Mouse (Mus musculus) lung, adult 2 months (tissue): ENCODE results near the gene Bcas3.

Source experiments
- CTCF ChIP-seq: fragments of 200-500 bp; IDR thresholded peaks from 2 replicates; pipeline ENCODE4 v1.5.1; 2011; ENCODE audit warnings: mild to moderate bottlenecking, low read length, control low read depth; ENCODE audit not compliant: insufficient read depth
- POLR2A ChIP-seq: fragments of 200-500 bp; IDR thresholded peaks from 2 replicates; pipeline ENCODE4 v1.6.1; 2011; ENCODE audit warnings: low read depth, mild to moderate bottlenecking, control low read depth, low read length, borderline replicate concordance; ENCODE audit errors: extremely low read depth

- TF ChIP-seq CTCF (peak; percentile 47; the same call in 1 of the 2 replicates), POLR2A (no peak)
Observed at GRCm38 (mm10) chr11:85482737-85483467, 129.9 kb downstream of the Bcas3 start.
